Mouse (Mus musculus): ENCODE measurements around the gene Mtch2.

GRCm38 (mm10) chr2:90875239-90875638, 28.3 kb downstream of the Mtch2 start:
- TF ChIP-seq CTCF (IDR thresholded peaks at IDR 0.05; ENCODE audit: extremely low read depth, insufficient read depth, insufficient read length, insufficient replicate concordance) (no peak), POLR2A (IDR thresholded peaks at IDR 0.05; ENCODE audit: low read depth, low read length) (no peak)
